Mouse (Mus musculus): ENCODE measurements at regions not wholly inside any gene's neighbourhood (a gene's known extent, or its start where the extent isn't known, plus 50 kb on each side); places are given as distances from the start of the nearest gene placed in this dataset.
"Not testable (repeated sequence)": the region's sequence is repeated elsewhere in the genome, so short reads cannot be mapped to it uniquely, and the experiment has no call there.

- no peak for DNase-seq (ENCODE audit: low spot score in 2 of 2)
Measured at GRCm38 (mm10) chr10:96253671-96254070, 117.3 kb downstream of the Gm5426 start.

GRCm38 (mm10) chr10:96254250-96254862 is 118.0 kb downstream of the Gm5426 start:
- no peak for DNase-seq (ENCODE audit: low spot score in 2 of 2)

- DNase-seq (ENCODE audit: low spot score in 2 of 2), result no peak
Measured at GRCm38 (mm10) chr10:96257935-96258334, 121.5 kb downstream of the Gm5426 start.

GRCm38 (mm10) chr10:96259242-96259641 is 122.8 kb downstream of the Gm5426 start:
- DNase-seq (ENCODE audit: low spot score in 2 of 2), result no peak

- DNase-seq (ENCODE audit: low spot score in 2 of 2), result no peak
Measured at GRCm38 (mm10) chr10:96259648-96260047, 123.2 kb downstream of the Gm5426 start.

GRCm38 (mm10) chr10:96263544-96263943 is 127.1 kb downstream of the Gm5426 start:
- no peak for DNase-seq (ENCODE audit: low spot score in 2 of 2)

- no peak for DNase-seq (ENCODE audit: low spot score in 2 of 2)
Measured at GRCm38 (mm10) chr10:96264433-96264832, 128.0 kb downstream of the Gm5426 start.

GRCm38 (mm10) chr10:96264866-96265265 is 128.5 kb downstream of the Gm5426 start:
- no peak for DNase-seq (ENCODE audit: low spot score in 2 of 2)

- DNase-seq (ENCODE audit: low spot score in 2 of 2), result no peak
Measured at GRCm38 (mm10) chr10:96266100-96266735, 129.8 kb downstream of the Gm5426 start.

- no peak for DNase-seq (ENCODE audit: low spot score in 2 of 2)
Measured at GRCm38 (mm10) chr10:96267603-96268002, 131.2 kb downstream of the Gm5426 start.

GRCm38 (mm10) chr10:96273607-96274365 is 137.4 kb downstream of the Gm5426 start:
- no peak for DNase-seq (ENCODE audit: low spot score in 2 of 2)

GRCm38 (mm10) chr10:96280149-96280548 is 143.7 kb downstream of the Gm5426 start:
- DNase-seq (ENCODE audit: low spot score in 2 of 2), result no peak

- DNase-seq (ENCODE audit: low spot score in 2 of 2), result no peak
Measured at GRCm38 (mm10) chr10:96285407-96286093, 149.1 kb downstream of the Gm5426 start.

GRCm38 (mm10) chr10:96286094-96286485 is 149.7 kb downstream of the Gm5426 start:
- no peak for DNase-seq (ENCODE audit: low spot score in 2 of 2)

GRCm38 (mm10) chr10:96289005-96289404 is 152.6 kb downstream of the Gm5426 start:
- DNase-seq (ENCODE audit: low spot score in 2 of 2), result not testable (repeated sequence)

- no peak for DNase-seq (ENCODE audit: low spot score in 2 of 2)
Measured at GRCm38 (mm10) chr10:96293622-96294021, 157.2 kb downstream of the Gm5426 start.

GRCm38 (mm10) chr10:96294666-96295065 is 158.3 kb downstream of the Gm5426 start:
- DNase-seq (ENCODE audit: low spot score in 2 of 2), result no peak

GRCm38 (mm10) chr10:96297658-96298057 is 161.3 kb downstream of the Gm5426 start:
- DNase-seq (ENCODE audit: low spot score in 2 of 2), result no peak

- DNase-seq (ENCODE audit: low spot score in 2 of 2), result no peak
Measured at GRCm38 (mm10) chr10:96298566-96298965, 162.2 kb downstream of the Gm5426 start.

GRCm38 (mm10) chr10:96305701-96306100 is 169.3 kb downstream of the Gm5426 start:
- DNase-seq (ENCODE audit: low spot score in 2 of 2), result no peak

GRCm38 (mm10) chr10:96308713-96309445 is 172.5 kb downstream of the Gm5426 start:
- no peak for DNase-seq (ENCODE audit: low spot score in 2 of 2)

GRCm38 (mm10) chr10:96309766-96310165 is 173.4 kb downstream of the Gm5426 start:
- DNase-seq (ENCODE audit: low spot score in 2 of 2), result no peak
